Mouse (Mus musculus): Measurements from ENCODE around the gene Gapvd1. TPM values are rescaled to one million over a fixed set of nuclear protein-coding genes. Genes with fewer than 3 reads are reported as not detected.

Gene Gapvd1
- total and polyA plus RNA-seq, 3 experiments, result 10.2 to 36.7 (median 35.5) TPM

GRCm38 (mm10) chr2:34774493-34774892 lies 19.5 kb upstream of the Gapvd1 start:
- intact Hi-C loops (cut with DNase I), result loop anchor here (10.0 kb wide), 1 partner anchor 130 kb away; no protein-coding TSS in a partner anchor
- WGBS, result 62% methylated on average over 6 of the region's 6 CpGs
- Histone ChIP-seq H3K79me2 (replicated peaks; ENCODE audit: control insufficient read depth, insufficient read depth, low read length) (peaks cover 5% of the 10 kb centered on the region), H3K27me3 (ENCODE audit: control insufficient read depth, insufficient read depth, low read length) (no peaks in the 10 kb centered on the region), H3K27ac (no peak overlapping the region), H3K9ac (ENCODE audit: low read depth, low read length) (no peak overlapping the region), H3K4me1 (ENCODE audit: control insufficient read depth, insufficient read depth, low read length) (peaks cover 14% of the 10 kb centered on the region), H3K4me3 (peak overlapping the region; percentile 96), H3K36me3 (ENCODE audit: control insufficient read depth, insufficient read depth, low read length) (peaks cover 52% of the 10 kb centered on the region)
- no peak for TF ChIP-seq POLR2A (IDR thresholded peaks at IDR 0.05; ENCODE audit: insufficient read depth, low read depth, low read length)
- TF ChIP-seq EP300 (IDR thresholded peaks at IDR 0.05; ENCODE audit: insufficient read depth, low read depth, low read length), result no peak
- TF ChIP-seq CTCF (IDR thresholded peaks at IDR 0.05), result no peak
- no peak for DNase-seq

GRCm38 (mm10) chr2:34773673-34774072 lies 18.6 kb upstream of the Gapvd1 start:
- intact Hi-C loops (cut with DNase I), result loop anchor here (10.0 kb wide), 1 partner anchor 131 kb away; no protein-coding TSS in a partner anchor
- no peak for TF ChIP-seq POLR2A (IDR thresholded peaks at IDR 0.05; ENCODE audit: insufficient read depth, low read depth, low read length)
- H3K27me3 ChIP-seq (ENCODE audit: control insufficient read depth, insufficient read depth, low read length), result no peaks in the 10 kb centered on the region
- no peak for DNase-seq
- H3K79me2 ChIP-seq (replicated peaks; ENCODE audit: control insufficient read depth, insufficient read depth, low read length), result peaks cover 5% of the 10 kb centered on the region
- H3K9ac ChIP-seq (ENCODE audit: low read depth, low read length), result no peak overlapping the region; the same call in 1 of the 2 replicates
- no peak overlapping the region for H3K27ac ChIP-seq
- peaks cover 14% of the 10 kb centered on the region for H3K4me1 ChIP-seq (ENCODE audit: control insufficient read depth, insufficient read depth, low read length)
- WGBS, result 63% methylated on average over 4 of the region's 4 CpGs
- peak overlapping the region; percentile 96 for H3K4me3 ChIP-seq
- H3K36me3 ChIP-seq (ENCODE audit: control insufficient read depth, insufficient read depth, low read length), result peaks cover 52% of the 10 kb centered on the region

- WGBS, result 1% methylated on average over 50 of the region's 50 CpGs
These were observed 17.5 kb upstream of the Gapvd1 start for GRCm38 (mm10) chr2:34772252-34773235.

GRCm38 (mm10) chr2:34771368-34772226 lies 16.6 kb upstream of the Gapvd1 start, which contains the start of gene Hspa5:
Gene Hspa5 (plus strand): TSS chr2:34771970.
- intact Hi-C loops (cut with DNase I), result loop anchor here (1.0 to 10.0 kb wide), 2 partner anchors 17 to 133 kb away; no protein-coding TSS in a partner anchor
- H3K27me3 ChIP-seq (ENCODE audit: control insufficient read depth, insufficient read depth, low read length), result no peaks in the 10 kb centered on the region
- peak within 1 kb of the TSS; percentile 95 for H3K27ac ChIP-seq
- peak within 1 kb of the TSS; percentile 96 for H3K4me3 ChIP-seq
- peaks cover 13% of the 10 kb centered on the region for H3K4me1 ChIP-seq (ENCODE audit: control insufficient read depth, insufficient read depth, low read length)
- H3K9ac ChIP-seq (ENCODE audit: low read depth, low read length), result peak within 1 kb of the TSS; percentile 93
- peaks cover 37% of the 10 kb centered on the region for H3K36me3 ChIP-seq (ENCODE audit: control insufficient read depth, insufficient read depth, low read length)
- no peak for TF ChIP-seq CTCF (IDR thresholded peaks at IDR 0.05)
- TF ChIP-seq EP300 (IDR thresholded peaks at IDR 0.05; ENCODE audit: insufficient read depth, low read depth, low read length), result peak; percentile 58
- TF ChIP-seq POLR2A (IDR thresholded peaks at IDR 0.05; ENCODE audit: insufficient read depth, low read depth, low read length), result peak; percentile 100
- peak; percentile 98 to 100 for DNase-seq
- WGBS, result under 1% methylated on average over 60 of the region's 60 CpGs
- H3K79me2 ChIP-seq (replicated peaks; ENCODE audit: control insufficient read depth, insufficient read depth, low read length), result peaks cover 5% of the 10 kb centered on the region

More at GRCm38 (mm10) chr2:34772252-34773235, 17.5 kb upstream of the Gapvd1 start:
- Histone ChIP-seq H3K4me1 (ENCODE audit: control insufficient read depth, insufficient read depth, low read length) (peaks cover 14% of the 10 kb centered on the region), H3K79me2 (replicated peaks; ENCODE audit: control insufficient read depth, insufficient read depth, low read length) (peaks cover 5% of the 10 kb centered on the region), H3K27me3 (ENCODE audit: control insufficient read depth, insufficient read depth, low read length) (no peaks in the 10 kb centered on the region), H3K36me3 (ENCODE audit: control insufficient read depth, insufficient read depth, low read length) (peaks cover 46% of the 10 kb centered on the region), H3K4me3 (peak overlapping the region; percentile 96), H3K9ac (ENCODE audit: low read depth, low read length) (peak overlapping the region; percentile 91), H3K27ac (peak overlapping the region; percentile 90)
- intact Hi-C loops (cut with DNase I), result loop anchor here (1.0 to 10.0 kb wide), 2 partner anchors 18 to 132 kb away; no protein-coding TSS in a partner anchor
- DNase-seq, result no peak
- no peak for TF ChIP-seq CTCF (IDR thresholded peaks at IDR 0.05)
- 0 out of 2 replicates have a peak, but pooled peaks have one; percentile 18 for TF ChIP-seq EP300 (IDR thresholded peaks at IDR 0.05; ENCODE audit: insufficient read depth, low read depth, low read length)
- TF ChIP-seq POLR2A (IDR thresholded peaks at IDR 0.05; ENCODE audit: insufficient read depth, low read depth, low read length), result no peak

GRCm38 (mm10) chr2:34770951-34771350 lies 15.9 kb upstream of the Gapvd1 start:
- Histone ChIP-seq H3K4me1 (ENCODE audit: control insufficient read depth, insufficient read depth, low read length) (peaks cover 13% of the 10 kb centered on the region), H3K27ac (peak overlapping the region; percentile 95), H3K9ac (ENCODE audit: low read depth, low read length) (peak overlapping the region; percentile 93), H3K4me3 (peak overlapping the region; percentile 83), H3K79me2 (replicated peaks; ENCODE audit: control insufficient read depth, insufficient read depth, low read length) (peaks cover 5% of the 10 kb centered on the region), H3K27me3 (ENCODE audit: control insufficient read depth, insufficient read depth, low read length) (no peaks in the 10 kb centered on the region), H3K36me3 (ENCODE audit: control insufficient read depth, insufficient read depth, low read length) (peaks cover 30% of the 10 kb centered on the region)
- no peak for TF ChIP-seq CTCF (IDR thresholded peaks at IDR 0.05)
- TF ChIP-seq EP300 (IDR thresholded peaks at IDR 0.05; ENCODE audit: insufficient read depth, low read depth, low read length), result no peak
- TF ChIP-seq POLR2A (IDR thresholded peaks at IDR 0.05; ENCODE audit: insufficient read depth, low read depth, low read length), result no peak
- DNase-seq, result no peak
- WGBS, result 2% methylated on average over 6 of the region's 6 CpGs
- intact Hi-C loops (cut with DNase I), result loop anchor here (10.0 kb wide), 1 partner anchor 134 kb away; no protein-coding TSS in a partner anchor

Measured in heart, adult 2 months (tissue).